Mouse (Mus musculus) testis, postnatal 10 days (tissue): Measurements from ENCODE around the gene Cldn7.
A peak's percentile ranks its signal among the peaks of the same experiment; 100 is the strongest.

Source experiments
- DNase-seq: peaks from one replicate; pipeline ENCODE4 v3.0.0; 2021; ENCODE audit warnings: low spot score

Cldn7 gene

GRCm38 (mm10) chr11:69991711-69992110, 27.1 kb downstream of the Cldn7 start:
- DNase-seq, result no peak

- no peak for DNase-seq
Observed at GRCm38 (mm10) chr11:69992396-69992795, 27.8 kb downstream of the Cldn7 start.

GRCm38 (mm10) chr11:69992932-69993331, 28.4 kb downstream of the Cldn7 start:
- no peak for DNase-seq

- no peak for DNase-seq
Observed at GRCm38 (mm10) chr11:69994401-69995090, 30.0 kb downstream of the Cldn7 start.

- DNase-seq, result peak; percentile 97
Observed at GRCm38 (mm10) chr11:69995391-69995960, 30.9 kb downstream of the Cldn7 start, which contains the start of gene Phf23. Phf23 (plus strand) TSS chr11:69995777.

- DNase-seq, result peak; percentile 77
Observed at GRCm38 (mm10) chr11:69996161-69997061, 31.8 kb downstream of the Cldn7 start.

- peak; percentile 96 for DNase-seq
Observed at GRCm38 (mm10) chr11:69997070-69997509, 32.5 kb downstream of the Cldn7 start.

GRCm38 (mm10) chr11:69998567-69999491, 34.2 kb downstream of the Cldn7 start:
- no peak for DNase-seq

- no peak for DNase-seq
Observed at GRCm38 (mm10) chr11:69999666-70000065, 35.1 kb downstream of the Cldn7 start.

- peak; percentile 95 for DNase-seq
Observed at GRCm38 (mm10) chr11:70000396-70000898, 35.9 kb downstream of the Cldn7 start, which contains the start of gene Dvl2. Dvl2 (plus strand) TSS chr11:70000595.

- DNase-seq, result no peak
Observed at GRCm38 (mm10) chr11:70001159-70001558, 36.6 kb downstream of the Cldn7 start.

GRCm38 (mm10) chr11:70001865-70002264, 37.3 kb downstream of the Cldn7 start:
- peak; percentile 71 for DNase-seq

- DNase-seq, result no peak
Observed at GRCm38 (mm10) chr11:70002471-70002870, 37.9 kb downstream of the Cldn7 start.

GRCm38 (mm10) chr11:70005521-70005920, 40.9 kb downstream of the Cldn7 start:
- no peak for DNase-seq

GRCm38 (mm10) chr11:70010033-70010432, 45.5 kb downstream of the Cldn7 start:
- no peak for DNase-seq

GRCm38 (mm10) chr11:70010548-70010947, 46.0 kb downstream of the Cldn7 start:
- DNase-seq, result no peak

- DNase-seq, result no peak
Observed at GRCm38 (mm10) chr11:70010961-70011360, 46.4 kb downstream of the Cldn7 start.

GRCm38 (mm10) chr11:70012931-70013330, 48.4 kb downstream of the Cldn7 start:
- peak; percentile 37 for DNase-seq

GRCm38 (mm10) chr11:70013408-70013807, 48.8 kb downstream of the Cldn7 start:
- no peak for DNase-seq

GRCm38 (mm10) chr11:70014051-70014450, 49.5 kb downstream of the Cldn7 start:
- DNase-seq, result no peak

GRCm38 (mm10) chr11:70014880-70015558, 50.4 kb downstream of the Cldn7 start, which contains the start of gene Acadvl:
Acadvl (minus strand) TSS chr11:70015411.
- peak; percentile 92 for DNase-seq
